Mouse (Mus musculus) spleen, postnatal 36 days (tissue): ENCODE results near the gene Plcxd1.
"Not testable (repeated sequence)": the region's sequence is repeated elsewhere in the genome, so short reads cannot be mapped to it uniquely, and the experiment has no call there.

Source experiments
- DNase-seq, 2 experiments: peaks; one replicate each; pipeline ENCODE4 v3.0.0; 2022; ENCODE audit warnings: low spot score in 2 of 2, mixed read lengths in 1 of 2

Plcxd1 gene

GRCm38 (mm10) chr5:110106901-110107564, 7.3 kb downstream of the Plcxd1 start:
- DNase-seq = peak; percentile 6 to 23

DNA sequence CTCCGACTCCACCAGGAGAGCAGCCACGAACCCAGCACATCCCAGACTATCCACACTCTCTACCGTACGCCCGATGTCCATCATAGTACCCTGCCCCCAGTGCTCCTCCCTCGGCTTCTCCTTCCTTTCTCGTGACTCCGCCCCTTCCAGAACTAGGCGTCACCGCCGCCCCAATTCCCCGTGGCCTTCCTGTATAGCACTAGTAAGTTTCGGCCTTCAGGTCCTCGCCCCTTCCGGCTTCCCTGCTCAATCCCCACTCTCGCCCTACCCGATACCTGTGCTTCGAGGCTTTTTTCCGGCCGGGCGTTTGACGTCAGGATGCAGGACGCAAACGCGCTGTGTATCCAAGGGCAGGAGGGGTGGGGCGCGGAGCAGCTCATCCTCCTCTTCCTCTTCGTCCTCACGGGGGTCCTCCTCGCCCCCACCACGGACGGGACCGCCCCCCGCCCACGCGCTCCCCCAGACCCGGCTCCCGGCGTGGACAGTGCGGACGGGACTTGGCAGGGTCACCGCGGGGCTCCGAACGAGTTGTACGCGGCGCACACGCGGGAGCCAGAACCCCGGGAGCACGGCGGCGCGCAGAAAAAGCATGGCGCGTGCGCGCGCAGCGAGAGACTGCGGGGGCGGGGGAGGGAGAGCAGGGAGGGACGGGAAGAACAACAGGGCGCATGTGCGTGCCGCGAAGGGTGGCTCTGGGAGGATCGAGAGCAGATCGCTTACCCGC, 8.0 kb downstream of the Plcxd1 start, which contains the start of gene Gtpbp6:
TSS of gene Gtpbp6 (minus strand) at position 617 of the 724 bp plus-strand sequence.
- peak; percentile 94 to 96 for DNase-seq

DNA sequence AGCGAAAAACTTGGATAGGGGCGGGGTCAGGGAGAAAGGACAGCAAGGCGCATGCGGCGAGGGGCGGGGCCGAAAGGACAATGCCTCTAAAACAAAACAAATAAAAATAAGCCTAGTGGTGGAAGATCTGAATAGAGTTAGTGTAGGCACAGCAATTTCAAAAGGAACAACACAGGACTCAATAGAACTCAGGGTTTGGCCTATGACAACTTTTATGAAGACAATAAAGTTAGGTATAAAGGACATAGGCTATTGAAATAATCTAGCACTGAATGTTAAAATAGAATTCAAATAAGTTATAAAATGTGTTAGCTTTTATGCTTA, 8.5 kb downstream of the Plcxd1 start:
- no peak for DNase-seq

- peak; percentile 74 to 82 for DNase-seq
Observed at GRCm38 (mm10) chr5:110109991-110110441, 10.2 kb downstream of the Plcxd1 start, which contains the start of gene Zfp605. TSS of gene Zfp605 (plus strand) at chr5:110110092.

DNA sequence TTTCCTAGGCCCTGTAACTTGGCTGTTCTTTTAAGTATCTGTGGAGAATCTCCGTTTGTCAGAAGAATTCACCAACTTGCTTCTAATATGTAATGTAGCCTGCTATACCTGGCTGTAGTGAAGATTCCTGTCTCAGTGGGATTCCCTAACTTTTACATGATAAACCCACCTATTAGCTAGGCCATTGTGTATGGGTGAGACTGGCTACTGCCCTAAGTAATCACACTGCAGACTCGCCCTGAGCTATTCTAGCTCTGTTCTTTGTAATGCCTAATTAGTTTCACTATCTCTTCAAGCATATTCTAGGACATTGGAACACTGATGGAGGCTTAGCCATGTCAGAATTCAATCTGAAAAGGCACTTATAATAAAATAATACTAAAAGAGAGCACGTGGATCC, 22.6 kb downstream of the Plcxd1 start:
- not testable (repeated sequence) for DNase-seq

DNA sequence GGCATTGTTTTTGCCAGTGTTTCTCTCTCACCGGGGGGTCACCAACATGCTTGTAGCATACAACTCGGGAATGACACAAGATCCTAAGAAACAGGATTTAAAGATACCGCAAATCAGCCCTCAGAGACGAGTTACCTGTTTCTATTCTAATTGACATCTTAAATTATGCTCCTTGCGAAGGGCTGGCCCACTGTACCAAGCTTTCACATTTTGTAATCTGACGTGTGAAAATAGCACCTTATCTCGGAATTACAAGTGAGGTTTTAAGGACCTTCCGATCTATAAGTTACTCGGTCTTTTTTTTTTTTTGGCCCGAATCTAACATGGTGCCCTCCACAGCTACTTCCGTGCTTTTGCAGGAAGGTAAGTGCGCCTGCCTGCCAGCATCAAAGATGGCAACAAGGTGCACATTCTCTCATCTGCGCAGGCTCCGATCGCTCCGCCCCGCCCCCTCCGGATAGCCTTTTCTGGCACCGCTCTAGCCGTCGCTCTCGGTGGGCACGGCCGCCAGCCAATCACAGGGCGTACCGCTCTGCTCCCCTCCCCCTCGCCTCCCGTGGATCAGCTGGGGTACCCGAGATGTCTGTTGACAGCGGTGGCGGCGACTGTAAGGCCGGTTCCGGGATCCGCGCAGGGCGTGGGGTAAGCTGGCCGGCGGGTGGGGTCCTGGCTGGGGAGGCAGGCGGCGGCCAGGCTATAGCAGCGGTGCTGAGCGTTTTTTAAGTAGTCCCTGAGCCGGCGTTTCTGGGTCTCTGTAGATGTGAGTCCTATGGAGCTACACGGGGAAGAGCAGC, 35.7 kb downstream of the Plcxd1 start, which contains the start of gene Chfr:
TSS of gene Chfr (plus strand) at position 550 of the 794 bp plus-strand sequence.
- peak; percentile 99 to 100 for DNase-seq

DNA sequence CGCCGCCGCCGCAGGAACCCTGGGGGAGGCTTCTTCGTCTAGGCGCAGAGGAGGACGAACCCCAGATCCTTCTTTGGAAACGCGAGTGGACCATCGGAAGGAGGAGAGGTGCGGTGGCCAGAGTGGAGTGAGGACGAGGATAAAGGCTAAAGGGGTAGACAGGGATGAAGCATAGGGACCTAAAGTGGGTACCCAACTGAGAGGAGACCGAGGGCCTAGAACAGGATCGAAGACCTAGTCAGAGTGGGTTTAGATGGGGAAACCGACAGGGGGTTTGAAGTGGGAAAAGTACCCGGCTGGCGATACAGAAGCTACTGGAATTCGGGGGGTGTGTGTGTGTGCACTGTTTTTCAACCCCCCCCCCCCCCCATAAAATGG, 36.3 kb downstream of the Plcxd1 start:
- no peak for DNase-seq

GRCm38 (mm10) chr5:110137816-110138215, 38.0 kb downstream of the Plcxd1 start:
- no peak for DNase-seq

DNA sequence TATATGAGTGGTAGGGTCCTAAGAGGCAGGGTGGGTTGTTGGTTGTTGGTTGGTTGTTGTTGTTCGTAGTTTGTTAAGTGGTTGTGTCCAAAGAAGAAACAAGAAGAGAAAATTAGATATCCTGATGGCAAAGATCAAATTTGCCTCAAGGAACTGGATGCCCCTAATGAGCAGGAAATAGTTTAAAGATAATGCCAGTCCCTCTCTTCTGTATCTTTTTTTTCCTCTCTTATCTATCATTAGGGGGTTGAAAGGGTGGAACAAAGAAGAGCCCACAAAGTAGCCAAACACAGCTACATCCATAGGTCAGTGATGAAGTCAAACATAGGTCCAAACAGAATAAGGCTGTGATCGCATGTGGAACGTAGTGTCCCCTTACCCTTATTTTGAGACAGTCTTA, 39.6 kb downstream of the Plcxd1 start:
- no peak for DNase-seq

GRCm38 (mm10) chr5:110140424-110140823, 40.7 kb downstream of the Plcxd1 start:
- no peak for DNase-seq

- no peak for DNase-seq
Observed at GRCm38 (mm10) chr5:110142309-110142708, 42.5 kb downstream of the Plcxd1 start.

DNA sequence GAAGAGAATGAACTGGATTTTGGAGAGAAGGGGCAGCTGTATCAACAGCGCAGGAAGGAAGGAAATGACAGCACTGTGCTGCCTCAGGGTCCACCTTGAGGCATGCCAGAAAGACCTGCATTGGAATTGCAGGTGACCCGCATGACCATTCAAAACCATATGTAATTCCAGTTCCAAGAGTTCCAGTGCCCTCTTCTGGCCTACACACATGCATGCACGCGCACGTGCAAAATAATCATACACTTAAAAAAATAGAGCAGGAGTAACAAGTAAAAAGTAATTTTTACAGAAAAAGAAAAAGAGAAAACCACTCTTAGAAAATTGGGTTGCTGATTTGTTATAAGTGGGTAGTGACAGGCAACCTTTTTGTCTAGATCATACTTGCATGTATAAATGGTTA, 43.2 kb downstream of the Plcxd1 start:
- DNase-seq = no peak
